Mouse (Mus musculus) ES-E14 (cell line): ENCODE data around the gene Dusp14. TPM values are rescaled to one million over a fixed set of nuclear protein-coding genes. Genes with fewer than 3 reads are reported as not detected.

Experiments used
- DNase-seq: peaks from one replicate; pipeline ENCODE4 v3.0.0-alpha.2; 2013; ENCODE audit warnings: low read depth, low spot score
- H3K27ac ChIP-seq: 2 replicates; pipeline ENCODE4 v1.5.1; 2012; ENCODE audit warnings: low read depth, mild to moderate bottlenecking, low read length, moderate library complexity, mixed read lengths; ENCODE audit not compliant: poor library complexity, insufficient read depth, severe bottlenecking
- H3K36me3 ChIP-seq: 2 replicates; pipeline ENCODE4 v1.6.1; 2012; ENCODE audit warnings: mild to moderate bottlenecking, low read length, moderate library complexity, mixed read lengths; ENCODE audit not compliant: control insufficient read depth, poor library complexity, insufficient read depth, severe bottlenecking
- H3K4me1 ChIP-seq, 2 experiments: fragments of 150-350 bp in 1 of 2; sonication (generic) in 1 of 2; 2 replicates each; pipeline ENCODE4 v1.6.1; 2012; ENCODE audit warnings: low read length in 2 of 2, mild to moderate bottlenecking in 1 of 2, mixed read lengths in 1 of 2; ENCODE audit not compliant: control insufficient read depth in 2 of 2, insufficient read depth in 2 of 2, poor library complexity in 1 of 2
- H3K4me3 ChIP-seq, 2 experiments: fragments of 150-350 bp in 1 of 2; sonication (generic) in 1 of 2; 2 replicates each; pipeline ENCODE4 v1.5.1; 2012; ENCODE audit warnings: low read length in 2 of 2, low read depth in 1 of 2, mild to moderate bottlenecking in 1 of 2, mixed read lengths in 1 of 2; ENCODE audit not compliant: insufficient read depth in 1 of 2, poor library complexity in 1 of 2, severe bottlenecking in 1 of 2
- H3K9ac ChIP-seq: 2 replicates; pipeline ENCODE4 v1.6.1; 2012; ENCODE audit warnings: low read depth, mild to moderate bottlenecking, low read length, mixed read lengths; ENCODE audit not compliant: poor library complexity, insufficient read depth, severe bottlenecking
- H3K9me3 ChIP-seq: fragments of 150-350 bp; sonication (generic); 2 replicates; pipeline ENCODE4 v1.6.1; 2012; ENCODE audit warnings: low read depth, mild to moderate bottlenecking, low read length; ENCODE audit not compliant: control insufficient read depth, insufficient read depth
- CHD2 ChIP-seq: IDR thresholded peaks from 2 replicates; pipeline ENCODE4 v1.6.1; 2014; ENCODE audit warnings: mild to moderate bottlenecking, low read depth, low read length, inconsistent platforms
- HCFC1 ChIP-seq: IDR thresholded peaks from 2 replicates; pipeline ENCODE4 v1.6.1; 2012; ENCODE audit warnings: low read length, inconsistent platforms, borderline replicate concordance; ENCODE audit not compliant: insufficient read depth
- MAFK ChIP-seq: IDR thresholded peaks from 2 replicates; pipeline ENCODE4 v1.6.1; 2014; ENCODE audit warnings: mild to moderate bottlenecking, low read depth, low read length, inconsistent platforms; ENCODE audit not compliant: insufficient read depth
- ZC3H11A ChIP-seq: IDR thresholded peaks from 2 replicates; pipeline ENCODE4 v1.6.1; 2012; ENCODE audit warnings: low read depth, mild to moderate bottlenecking, inconsistent platforms, low read length, borderline replicate concordance
- ZNF384 ChIP-seq: IDR thresholded peaks from 2 replicates; pipeline ENCODE4 v1.6.1; 2012; ENCODE audit warnings: low read depth, low read length, inconsistent platforms
- in situ Hi-C, 2 experiments: fragments of 600-800 bp; cut with MboI; formaldehyde crosslinking; loops; one replicate each; pipeline ENCODE4 v1.15.1; 2025; ENCODE audit warnings: low sequenced_read_pairs in 2 of 2, inconsistent platforms in 1 of 2; ENCODE audit not compliant: unreplicated experiment in 2 of 2
- total RNA-seq: library from RNA; depleted of rRNA; stranded (reverse); fragments of 300-350 nt; gene quantifications from 2 replicates; pipeline ENCODE4 v1.2.3, GENCODE M21; 2012

Gene Dusp14
- total RNA-seq, 1 experiment, result 24.0 TPM

- Histone ChIP-seq H3K27ac (no peak overlapping the region), H3K9me3 (no peaks in the 10 kb centered on the region), H3K4me3 (no peak overlapping the region), H3K9ac (no peak overlapping the region), H3K4me1 (peaks cover 4 to 5% of the 10 kb centered on the region in 2 experiments; a peak in 2 of 4 replicates), H3K36me3 (no peaks in the 10 kb centered on the region)
- DNase-seq, result no peak
- no peak for TF ChIP-seq CHD2
- TF ChIP-seq ZNF384, result no peak
- no peak for TF ChIP-seq HCFC1
- TF ChIP-seq MAFK, result no peak
- TF ChIP-seq ZC3H11A, result no peak
- in situ Hi-C loops, result no loop called here
Measured at GRCm38 (mm10) chr11:84063631-84064209, 5.3 kb downstream of the Dusp14 start.

GRCm38 (mm10) chr11:84062805-84063204 is 6.3 kb downstream of the Dusp14 start:
- Histone ChIP-seq H3K4me1 (peaks cover 3 to 5% of the 10 kb centered on the region in 2 experiments; a peak in 1 of 4 replicates), H3K36me3 (no peaks in the 10 kb centered on the region), H3K9me3 (no peaks in the 10 kb centered on the region), H3K9ac (no peak overlapping the region), H3K4me3 (no peak overlapping the region), H3K27ac (no peak overlapping the region)
- TF ChIP-seq ZC3H11A (no peak), ZNF384 (no peak), CHD2 (no peak), MAFK (no peak), HCFC1 (no peak)
- in situ Hi-C loops, result no loop called here
- DNase-seq, result no peak

GRCm38 (mm10) chr11:84061881-84062280 is 7.2 kb downstream of the Dusp14 start:
- TF ChIP-seq MAFK (peak; percentile 56; the same call in 1 of the 2 replicates), CHD2 (no peak)
- in situ Hi-C loops, result no loop called here

GRCm38 (mm10) chr11:84060635-84061034 is 8.4 kb downstream of the Dusp14 start:
- Histone ChIP-seq H3K9me3 (no peaks in the 10 kb centered on the region), H3K27ac (no peak overlapping the region), H3K4me3 (no peak overlapping the region), H3K4me1 (peaks cover 0 to 3% of the 10 kb centered on the region in 2 experiments; a peak in 1 of 4 replicates), H3K36me3 (no peaks in the 10 kb centered on the region), H3K9ac (no peak overlapping the region)
- in situ Hi-C loops, result no loop called here
- no peak for DNase-seq
- TF ChIP-seq HCFC1, result no peak
- TF ChIP-seq ZC3H11A, result no peak
- no peak for TF ChIP-seq CHD2
- TF ChIP-seq MAFK, result no peak
- no peak for TF ChIP-seq ZNF384

More at GRCm38 (mm10) chr11:84061881-84062280, 7.2 kb downstream of the Dusp14 start:
- Histone ChIP-seq H3K4me3 (no peak overlapping the region), H3K9ac (no peak overlapping the region), H3K4me1 (peaks cover under 1 to 3% of the 10 kb centered on the region in 2 experiments; a peak in 1 of 4 replicates), H3K9me3 (no peaks in the 10 kb centered on the region), H3K27ac (no peak overlapping the region), H3K36me3 (no peaks in the 10 kb centered on the region)
- peak; percentile 37 for DNase-seq

- no peaks in the 10 kb centered on the region for H3K36me3 ChIP-seq
- H3K4me3 ChIP-seq, result no peak overlapping the region
- no peaks in the 10 kb centered on the region for H3K9me3 ChIP-seq
- peaks cover 0 to 3% of the 10 kb centered on the region in 2 experiments; a peak in 1 of 4 replicates for H3K4me1 ChIP-seq
- TF ChIP-seq MAFK, result no peak
- no peak for TF ChIP-seq CHD2
- no peak for TF ChIP-seq HCFC1
- TF ChIP-seq ZC3H11A, result no peak
- no peak for TF ChIP-seq ZNF384
- DNase-seq, result no peak
- in situ Hi-C loops, result no loop called here
- H3K27ac ChIP-seq, result no peak overlapping the region
- H3K9ac ChIP-seq, result no peak overlapping the region
Measured at GRCm38 (mm10) chr11:84059784-84060183, 9.3 kb downstream of the Dusp14 start.
